Mouse (Mus musculus): Measurements from ENCODE around the gene Ehmt2.
A peak's percentile ranks its signal among the peaks of the same experiment; 100 is the strongest.
"Not testable (repeated sequence)": the region's sequence is repeated elsewhere in the genome, so short reads cannot be mapped to it uniquely, and the experiment has no call there.

The Ehmt2 gene

GRCm38 (mm10) chr17:34928841-34929240 lies 30.6 kb downstream of the Ehmt2 start:
- no peak for DNase-seq

- peak; percentile 96 for DNase-seq
These were observed 32.9 kb downstream of the Ehmt2 start, which contains the start of gene Neu1 for GRCm38 (mm10) chr17:34931061-34931734. TSS of gene Neu1 (plus strand) at chr17:34931253.

GRCm38 (mm10) chr17:34931735-34932098 lies 33.4 kb downstream of the Ehmt2 start:
- DNase-seq, result no peak

- no peak for DNase-seq
These were observed 34.0 kb downstream of the Ehmt2 start for GRCm38 (mm10) chr17:34932287-34932686.

GRCm38 (mm10) chr17:34934031-34934430 lies 35.8 kb downstream of the Ehmt2 start:
- DNase-seq, result no peak

GRCm38 (mm10) chr17:34934830-34935229 lies 36.6 kb downstream of the Ehmt2 start:
- no peak for DNase-seq

- DNase-seq, result no peak
These were observed 39.8 kb downstream of the Ehmt2 start for GRCm38 (mm10) chr17:34937960-34938505.

GRCm38 (mm10) chr17:34941344-34942041 lies 43.2 kb downstream of the Ehmt2 start:
- peak; percentile 38 for DNase-seq

GRCm38 (mm10) chr17:34943128-34943815 lies 45.0 kb downstream of the Ehmt2 start:
- no peak for DNase-seq

- DNase-seq, result no peak
These were observed 46.1 kb downstream of the Ehmt2 start for GRCm38 (mm10) chr17:34944362-34944761.

- DNase-seq, result no peak
These were observed 48.3 kb downstream of the Ehmt2 start for GRCm38 (mm10) chr17:34946486-34947140.

- DNase-seq, result peak; percentile 48
These were observed 49.3 kb downstream of the Ehmt2 start for GRCm38 (mm10) chr17:34947606-34948005.

- DNase-seq, result not testable (repeated sequence)
These were observed 50.7 kb downstream of the Ehmt2 start for GRCm38 (mm10) chr17:34948721-34949552.

GRCm38 (mm10) chr17:34949553-34949969 lies 51.3 kb downstream of the Ehmt2 start:
- peak; percentile 53 for DNase-seq

GRCm38 (mm10) chr17:34950514-34951455 lies 52.5 kb downstream of the Ehmt2 start:
- DNase-seq, result no peak

GRCm38 (mm10) chr17:34951636-34952377 lies 53.5 kb downstream of the Ehmt2 start:
- no peak for DNase-seq

GRCm38 (mm10) chr17:34952378-34953040 lies 54.2 kb downstream of the Ehmt2 start:
- peak; percentile 85 for DNase-seq

GRCm38 (mm10) chr17:34953258-34953657 lies 55.0 kb downstream of the Ehmt2 start:
- DNase-seq, result no peak

- no peak for DNase-seq
These were observed 55.6 kb downstream of the Ehmt2 start for GRCm38 (mm10) chr17:34953904-34954303.
